In the genomic region with DNA sequence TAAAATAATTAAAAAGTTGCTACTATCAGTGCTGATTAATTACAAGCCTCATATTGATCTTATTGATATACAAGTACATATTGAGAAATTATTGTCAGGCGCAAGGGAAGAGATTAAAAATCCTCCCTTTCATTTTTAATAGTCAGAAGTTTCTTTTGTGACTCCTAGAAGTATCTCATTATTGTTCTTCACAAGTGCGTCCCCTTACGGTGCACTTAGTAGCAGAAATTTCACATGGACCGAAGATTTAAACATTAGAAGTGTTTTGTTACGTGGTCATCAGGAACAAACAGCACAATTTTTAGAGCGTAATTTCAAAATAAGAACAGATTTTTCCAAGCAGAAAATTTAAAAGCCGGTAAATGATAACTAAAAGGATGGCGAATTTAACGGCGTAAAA, we compare ENCODE assay signal across 8 mouse cellular contexts. TPM values are rescaled to one million over a fixed set of nuclear protein-coding genes. Genes with fewer than 3 reads are reported as not detected.
DNase-seq lines count a peak whose midpoint lies in the region; ATAC-seq and TF ChIP-seq lines count a peak whose summit lies in the region.

No protein-coding gene starts in this region.

- ATAC-seq in erythroblast, adult 5-6 weeks (replicated peaks; ENCODE audit: low FRiP score, poor library complexity, severe bottlenecking): no peak
- no peak for ATAC-seq in liver, embryonic 13.5 days (ENCODE audit: low read depth)

- TF ChIP-seq POLR2A in spleen, adult 2 months (IDR thresholded peaks at IDR 0.05; ENCODE audit: low read depth, low read length): no peak

- peak overlapping the region; percentile 89 for H3K4me2 ChIP-seq in liver, embryonic 13.5 days

- H3K9ac ChIP-seq in liver, embryonic 13.5 days: peak overlapping the region; percentile 23; the same call in 1 of the 2 replicates

- no peaks in the 10 kb centered on the region for H3K27me3 ChIP-seq in erythroblast, embryonic 14.5 days (ENCODE audit: control insufficient read depth)
- no peaks in the 10 kb centered on the region for H3K27me3 ChIP-seq in spleen, adult 2 months (ENCODE audit: control insufficient read depth, insufficient read depth, low read length)
- H3K27me3 ChIP-seq in liver, embryonic 13.5 days: no peaks in the 10 kb centered on the region

- H3K4me3 ChIP-seq in erythroblast, embryonic 14.5 days (replicated peaks): peak overlapping the region; percentile 81
- peak overlapping the region; percentile 48 for H3K4me3 ChIP-seq in spleen, adult 2 months (ENCODE audit: extremely low read depth, insufficient read depth, insufficient read length)
- peak overlapping the region; percentile 63 for H3K4me3 ChIP-seq in liver, embryonic 13.5 days (replicated peaks)

- DNase-seq in spleen, adult 2 months (ENCODE audit: low read depth in 1 of 2, low spot score in 2 of 2): no peak
- DNase-seq in spleen, postnatal 4 days (ENCODE audit: low spot score in 2 of 2): no peak
- no peak for DNase-seq in liver, embryonic 13.5 days
- no peak for DNase-seq in frontal cortex, postnatal 14 days (ENCODE audit: low spot score in 2 of 2)
- DNase-seq in MN1 (ENCODE audit: low spot score): no peak
- no peak for DNase-seq in frontal cortex, postnatal 10 days (ENCODE audit: low spot score in 2 of 2)

- H3K36me3 ChIP-seq in erythroblast, embryonic 14.5 days (ENCODE audit: control insufficient read depth): no peaks in the 10 kb centered on the region
- H3K36me3 ChIP-seq in spleen, adult 2 months (ENCODE audit: control insufficient read depth, insufficient read depth, low read length): no peaks in the 10 kb centered on the region
- H3K36me3 ChIP-seq in liver, embryonic 13.5 days: no peaks in the 10 kb centered on the region

- no peaks in the 10 kb centered on the region for H3K9me3 ChIP-seq in erythroblast, embryonic 14.5 days (ENCODE audit: control insufficient read depth, low read length)
- H3K9me3 ChIP-seq in liver, embryonic 13.5 days (replicated peaks): no peaks in the 10 kb centered on the region

- 1% methylated on average over 10 of the region's 10 CpGs for WGBS in spleen, adult 2 months
- WGBS in liver, embryonic 13.5 days (ENCODE audit: insufficient replicate concordance): 2% methylated on average over 10 of the region's 10 CpGs

- TF ChIP-seq CTCF in spleen, adult 2 months (IDR thresholded peaks at IDR 0.05; ENCODE audit: extremely low read depth, insufficient read depth, insufficient read length, insufficient replicate concordance): no peak

- H3K4me1 ChIP-seq in erythroblast, embryonic 14.5 days (ENCODE audit: control insufficient read depth): peaks cover 48% of the 10 kb centered on the region
- H3K4me1 ChIP-seq in spleen, adult 2 months (ENCODE audit: control insufficient read depth, insufficient read depth, insufficient read length): no peaks in the 10 kb centered on the region
- peaks cover 18% of the 10 kb centered on the region for H3K4me1 ChIP-seq in liver, embryonic 13.5 days (replicated peaks)

- no peak overlapping the region for H3K27ac ChIP-seq in spleen, adult 2 months (ENCODE audit: insufficient read depth, low read length)
- H3K27ac ChIP-seq in liver, embryonic 13.5 days: no peak overlapping the region

RNA-seq across cellular contexts. Expression of a gene that starts 28.5 kb away (rescaled TPM):
- polyA plus RNA-seq in erythroblast, embryonic 14.5 days (2012): not detected in 2 replicates
- not detected in 2 replicates for total RNA-seq in erythroblast, adult 5-6 weeks (2015; ENCODE audit: low replicate concordance)
- not detected in 2 replicates for total RNA-seq in erythroblast, adult 5-6 weeks (2017; ENCODE audit: low replicate concordance)
- polyA plus RNA-seq in spleen, adult 2 months (2012; rRNA removed): not detected in 2 replicates
- polyA plus RNA-seq in liver, embryonic 13.5 days (2015; fragmentation: Nextera tagmentation; extraction: Ambion mirVana): 0.03 TPM in 1 of 2 replicates, not detected in the other

RNA-seq across cellular contexts. Expression of a gene that starts 46.9 kb away (rescaled TPM):
- 0.53 and 0.59 TPM in 2 replicates for polyA plus RNA-seq in erythroblast, embryonic 14.5 days (2012)
- 7.1 and 10.6 TPM in 2 replicates for total RNA-seq in erythroblast, adult 5-6 weeks (2015; ENCODE audit: low replicate concordance)
- total RNA-seq in erythroblast, adult 5-6 weeks (2017; ENCODE audit: low replicate concordance): 12.7 and 14.8 TPM in 2 replicates
- polyA plus RNA-seq in spleen, adult 2 months (2012; rRNA removed): 9.5 and 9.6 TPM in 2 replicates
- 2.2 and 2.4 TPM in 2 replicates for polyA plus RNA-seq in liver, embryonic 13.5 days (2015; fragmentation: Nextera tagmentation; extraction: Ambion mirVana)

RNA-seq across cellular contexts. Expression of a gene that starts 49.9 kb away (rescaled TPM):
- polyA plus RNA-seq in erythroblast, embryonic 14.5 days (2012): not detected in 2 replicates
- not detected in 2 replicates for total RNA-seq in erythroblast, adult 5-6 weeks (2015; ENCODE audit: low replicate concordance)
- total RNA-seq in erythroblast, adult 5-6 weeks (2017; ENCODE audit: low replicate concordance): not detected in 2 replicates
- polyA plus RNA-seq in spleen, adult 2 months (2012; rRNA removed): not detected in 2 replicates
- polyA plus RNA-seq in liver, embryonic 13.5 days (2015; fragmentation: Nextera tagmentation; extraction: Ambion mirVana): not detected in 2 replicates
